8 mouse cellular contexts compared by ENCODE assay signal in genomic region chrX:52163418-52164133, GRCm38 (mm10). TPM values are rescaled to one million over a fixed set of nuclear protein-coding genes. Genes with fewer than 3 reads are reported as not detected.
DNase-seq lines count a peak whose midpoint lies in the region; ATAC-seq lines count a peak whose summit lies in the region.

No protein-coding gene starts in this region.

- peak overlapping the region; percentile 71 for H3K4me2 ChIP-seq in embryonic facial prominence, embryonic 11.5 days (ENCODE audit: low read depth, low read length)
- peak overlapping the region; percentile 90 for H3K4me2 ChIP-seq in liver, embryonic 12.5 days

- H3K9me3 ChIP-seq in embryonic facial prominence, embryonic 11.5 days (replicated peaks; ENCODE audit: control insufficient read depth, low read length) = no peaks in the 10 kb centered on the region
- no peaks in the 10 kb centered on the region for H3K9me3 ChIP-seq in liver, embryonic 12.5 days (replicated peaks)

- ATAC-seq in embryonic facial prominence, embryonic 11.5 days (replicated peaks; ENCODE audit: insufficient number of reproducible peaks, low FRiP score, low TSS enrichment, low read depth) = no peak
- no peak for ATAC-seq in liver, embryonic 12.5 days

- H3K4me3 ChIP-seq in embryonic facial prominence, embryonic 11.5 days (ENCODE audit: low read depth, low read length) = peak overlapping the region; percentile 53
- peak overlapping the region; percentile 65 for H3K4me3 ChIP-seq in liver, embryonic 12.5 days

- peak; percentile 9 to 41 for DNase-seq in heart, adult 18-20 months
- no peak for DNase-seq in heart, adult 8-10 months (ENCODE audit: low spot score)
- DNase-seq in embryonic facial prominence, embryonic 11.5 days (ENCODE audit: low spot score) = peak; percentile 8
- DNase-seq in heart, postnatal 14 days = peak; percentile 6 to 18
- DNase-seq in retina, embryonic 14.5 days (ENCODE audit: low spot score) = peak; percentile 18
- DNase-seq in layer of hippocampus, adult 8-10 months (ENCODE audit: low spot score in 2 of 2) = no peak
- no peak for DNase-seq in layer of hippocampus, postnatal 10 days (ENCODE audit: low spot score in 2 of 2)

- intact Hi-C loops in heart, postnatal 14 days (cut with DNase I) = loop anchor here (5.0 to 10.0 kb wide), 3 partner anchors 76 to 209 kb away; no protein-coding TSS in a partner anchor

- H3K36me3 ChIP-seq in embryonic facial prominence, embryonic 11.5 days (replicated peaks; ENCODE audit: control insufficient read depth, insufficient read depth, low read depth, low read length) = no peaks in the 10 kb centered on the region
- no peaks in the 10 kb centered on the region for H3K36me3 ChIP-seq in liver, embryonic 12.5 days

- no peaks in the 10 kb centered on the region for H3K4me1 ChIP-seq in embryonic facial prominence, embryonic 11.5 days (ENCODE audit: control insufficient read depth, insufficient read depth, low read length)
- H3K4me1 ChIP-seq in liver, embryonic 12.5 days = peaks cover 23% of the 10 kb centered on the region

- peaks cover 3% of the 10 kb centered on the region; the same call in 1 of the 2 replicates for H3K27me3 ChIP-seq in embryonic facial prominence, embryonic 11.5 days (ENCODE audit: control insufficient read depth, insufficient read depth, low read length)
- peaks cover 40% of the 10 kb centered on the region for H3K27me3 ChIP-seq in liver, embryonic 12.5 days (replicated peaks)

- peak overlapping the region; percentile 60 for H3K9ac ChIP-seq in embryonic facial prominence, embryonic 11.5 days (replicated peaks; ENCODE audit: low read length)
- H3K9ac ChIP-seq in liver, embryonic 12.5 days = peak overlapping the region; percentile 74

- H3K27ac ChIP-seq in embryonic facial prominence, embryonic 11.5 days (replicated peaks; ENCODE audit: low read depth, low read length) = no peak overlapping the region
- no peak overlapping the region for H3K27ac ChIP-seq in liver, embryonic 12.5 days

- 12% methylated on average over 23 of the region's 25 CpGs for WGBS in embryonic facial prominence, embryonic 11.5 days
- WGBS in liver, embryonic 12.5 days (ENCODE audit: insufficient replicate concordance) = 14% methylated on average over 25 of the region's 25 CpGs

RNA-seq across cellular contexts. Expression of gene Gpc4, which starts 1.5 kb away (rescaled TPM):
- 10 to 100 TPM; 32.0 to 35.6 TPM for total RNA-seq in heart, adult 18-20 months (2021)
- 10 to 100 TPM; 30.6 to 39.7 (median 34.3) TPM for total RNA-seq in heart, adult 8-10 months (2022)
- 30.7 and 34.7 TPM in 2 replicates for polyA plus RNA-seq in embryonic facial prominence, embryonic 11.5 days (2014; fragmentation: Nextera tagmentation; extraction: Ambion mirVana)
- total RNA-seq in heart, postnatal 14 days (2021) = 10 to 100 TPM; 46.9 to 49.7 TPM
- polyA plus RNA-seq in liver, embryonic 12.5 days (2016; fragmentation: Nextera tagmentation; extraction: Ambion mirVana) = 6.3 and 7.2 TPM in 2 replicates
- total RNA-seq in layer of hippocampus, adult 8-10 months (2022) = 10 to 100 TPM; 45.6 to 52.9 (median 47.9) TPM
- 10 to 100 TPM; 25.4 to 26.3 TPM for total RNA-seq in layer of hippocampus, postnatal 10 days (2021)

Comparison
In these comparisons a context has a peak if more than half of its experiments do, and no peak if none do; other contexts are left out.
1. DNase-seq: peak in heart, adult 18-20 months (2 of 2), embryonic facial prominence, embryonic 11.5 days (single experiment), heart, postnatal 14 days (2 of 2) and retina, embryonic 14.5 days (single experiment); none in heart, adult 8-10 months (single experiment), layer of hippocampus, adult 8-10 months (0 of 2) and layer of hippocampus, postnatal 10 days (0 of 2).